Mouse (Mus musculus) natural killer cell, adult 2 months (primary cell): ENCODE measurements at regions not wholly inside any gene's neighbourhood (a gene's known extent, or its start where the extent isn't known, plus 50 kb on each side); places are given as distances from the start of the nearest gene placed in this dataset.

ENCODE experiments used
- DNase-seq, 2 experiments: peaks; one replicate each; pipeline ENCODE4 v3.0.0; 2022; ENCODE audit warnings: low spot score in 2 of 2

DNA sequence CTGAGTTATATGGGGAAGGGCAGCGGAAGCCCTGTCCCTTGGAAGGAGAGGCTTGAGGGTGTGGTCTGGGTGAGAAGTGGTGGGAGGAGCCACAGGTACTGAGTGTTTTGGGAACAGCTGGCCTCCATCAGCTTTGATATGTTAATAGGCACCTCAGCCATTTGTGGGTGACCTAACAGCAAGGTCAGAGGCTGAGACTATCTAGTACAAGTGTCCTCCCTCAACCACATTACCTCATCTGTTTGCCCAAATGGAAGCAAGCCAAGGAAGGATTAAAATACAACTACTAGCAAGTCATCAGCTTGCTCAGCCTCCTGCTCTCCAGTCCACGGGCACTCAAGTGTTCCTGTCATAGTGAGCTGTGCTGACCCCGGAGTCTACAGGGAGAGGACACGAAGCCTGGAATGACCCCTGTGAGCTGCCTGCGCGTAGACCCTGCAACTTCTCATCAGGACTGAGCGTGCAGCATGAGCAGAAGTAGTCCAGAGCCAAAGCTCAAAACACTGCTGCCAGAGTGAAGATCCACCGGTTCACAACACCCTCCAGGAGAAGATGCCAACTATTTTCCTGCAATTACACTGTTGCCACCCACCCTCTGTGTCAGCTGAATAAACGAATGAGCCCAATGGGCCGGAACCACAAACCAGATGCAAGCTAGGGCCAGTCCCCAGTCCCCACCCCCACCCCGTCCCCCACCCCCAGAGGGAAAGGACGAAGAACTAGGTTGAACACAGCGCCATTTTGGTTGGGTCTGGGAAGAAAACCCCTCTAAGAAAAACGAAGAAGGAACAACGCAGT, 239.6 kb downstream of the Qk start:
- DNase-seq: no peak

- DNase-seq: no peak
Measured at GRCm38 (mm10) chr17:10078536-10079319, 240.9 kb downstream of the Qk start.

- DNase-seq: no peak
Measured at GRCm38 (mm10) chr17:10073301-10073700, 246.4 kb downstream of the Qk start.

DNA sequence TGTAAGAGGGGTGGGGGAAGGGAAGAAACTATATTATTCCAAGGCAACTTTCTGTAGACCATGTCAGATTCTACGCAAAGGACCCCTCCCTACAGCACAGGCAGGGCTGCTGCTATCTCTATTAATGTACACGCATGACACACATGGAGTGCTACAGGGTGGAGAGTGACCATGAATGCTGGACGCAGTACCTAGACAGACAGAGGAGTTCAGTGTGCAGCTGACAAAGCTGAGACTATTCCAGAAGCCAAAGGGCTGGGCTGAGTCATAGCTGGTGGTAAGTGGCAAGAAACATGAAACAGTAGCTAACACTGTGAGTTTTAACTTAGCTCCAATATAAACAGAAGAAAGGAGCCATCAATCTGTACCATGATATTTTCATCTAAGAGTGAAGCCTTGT, 250.4 kb downstream of the Qk start:
- DNase-seq: no peak

- no peak for DNase-seq
Measured at GRCm38 (mm10) chr17:10065131-10065530, 254.5 kb downstream of the Qk start.

GRCm38 (mm10) chr17:10062546-10063100, 257.0 kb downstream of the Qk start:
- no peak for DNase-seq

GRCm38 (mm10) chr17:10057736-10058135, 261.9 kb downstream of the Qk start:
- DNase-seq: no peak

- DNase-seq: no peak
Measured at GRCm38 (mm10) chr17:10056096-10056495, 263.6 kb downstream of the Qk start.

GRCm38 (mm10) chr17:10054375-10054774, 265.3 kb downstream of the Qk start:
- DNase-seq: no peak

DNA sequence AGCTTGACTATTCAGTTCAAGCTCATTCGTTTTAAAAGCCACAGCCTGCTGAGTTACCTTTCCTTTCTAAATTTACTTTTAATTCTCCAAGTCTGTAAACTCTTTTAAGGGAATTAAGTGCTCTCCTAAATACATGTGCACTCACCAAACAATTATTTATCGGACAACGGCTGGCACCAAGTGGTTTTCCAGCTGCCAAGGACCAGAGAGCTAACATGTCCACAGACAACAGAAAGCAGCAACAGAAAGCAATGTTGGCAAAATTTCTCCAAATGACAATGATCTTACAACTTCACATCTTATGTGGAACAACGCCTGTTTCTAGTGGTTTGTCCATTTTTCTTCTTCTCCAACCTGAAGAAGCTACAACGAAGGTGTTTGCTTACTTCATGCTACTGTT, 275.3 kb downstream of the Qk start:
- DNase-seq: no peak

GRCm38 (mm10) chr17:10042042-10042652, 277.5 kb downstream of the Qk start:
- no peak for DNase-seq

GRCm38 (mm10) chr17:10040951-10041359, 278.7 kb downstream of the Qk start:
- DNase-seq: no peak

GRCm38 (mm10) chr17:10040375-10040774, 279.3 kb downstream of the Qk start:
- DNase-seq: no peak

DNA sequence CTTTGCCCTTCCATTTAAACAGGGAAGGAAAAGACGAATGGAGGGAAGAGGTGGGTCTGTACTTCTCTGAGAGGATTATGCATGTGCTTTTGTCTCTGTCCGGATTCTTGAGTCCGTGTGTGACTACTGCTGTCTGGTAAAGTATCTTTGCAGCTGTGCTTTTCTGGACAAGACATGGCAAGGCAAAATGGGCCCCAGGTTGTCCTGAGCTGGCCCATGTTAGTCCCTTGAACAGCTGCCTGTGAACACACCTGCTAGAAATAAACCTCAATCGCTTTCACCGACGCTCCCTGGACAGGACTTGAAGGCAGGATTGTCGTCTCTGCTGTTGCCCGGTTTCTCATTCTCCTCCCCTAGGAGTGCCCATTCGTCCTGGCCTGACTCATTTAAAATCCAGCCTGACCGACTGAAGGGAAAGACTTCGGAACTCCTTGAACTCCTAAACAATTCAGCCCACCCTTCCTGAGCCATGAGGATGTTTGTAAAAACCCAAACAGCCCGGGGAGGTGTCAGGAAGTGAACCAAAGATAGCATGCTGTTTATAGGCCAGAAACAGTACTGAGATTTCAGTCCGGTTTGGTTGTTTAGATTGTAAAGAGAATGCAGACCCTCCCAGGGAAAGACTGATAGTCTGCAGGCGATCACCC, 281.7 kb downstream of the Qk start:
- no peak for DNase-seq

DNA sequence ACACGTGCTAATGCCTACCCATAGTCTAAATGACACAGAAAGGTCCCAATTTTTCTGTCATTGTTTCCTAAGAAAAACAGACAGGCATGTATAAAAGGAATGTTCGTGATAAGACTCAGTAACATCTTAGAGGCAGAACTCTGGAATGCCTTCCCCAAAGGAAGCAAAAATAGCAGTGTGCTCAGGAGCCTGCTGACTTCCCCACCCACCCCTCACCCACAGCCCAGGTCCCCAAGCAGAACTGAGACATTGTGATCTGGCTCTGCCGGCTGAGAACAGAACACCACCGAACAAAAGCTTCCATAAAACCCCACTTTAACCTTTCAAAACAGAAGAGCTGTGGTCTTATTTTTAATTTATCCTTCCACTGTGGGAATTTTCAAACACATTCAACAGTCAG, 286.1 kb downstream of the Qk start:
- no peak for DNase-seq

GRCm38 (mm10) chr17:10031033-10031432, 288.6 kb downstream of the Qk start:
- DNase-seq: no peak

DNA sequence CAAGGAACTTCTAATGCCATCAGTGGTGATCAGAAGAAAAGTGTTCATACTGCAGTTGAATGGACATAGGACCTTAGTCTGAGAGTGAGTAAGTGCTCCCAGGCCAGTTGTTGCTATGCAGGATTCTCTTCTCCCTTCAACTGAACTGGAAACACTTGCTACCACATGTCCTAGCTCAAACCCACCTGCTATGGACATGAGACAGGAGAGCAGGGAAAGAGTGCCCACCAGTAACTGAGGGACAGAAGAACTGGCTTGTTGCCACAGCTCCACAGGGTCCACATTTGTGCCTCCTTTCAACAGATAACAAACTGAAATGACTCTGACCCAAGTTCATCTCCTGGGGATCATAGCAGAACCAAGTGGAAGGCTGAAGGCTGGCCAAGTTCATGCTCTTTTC, 292.9 kb downstream of the Qk start:
- DNase-seq: no peak

DNA sequence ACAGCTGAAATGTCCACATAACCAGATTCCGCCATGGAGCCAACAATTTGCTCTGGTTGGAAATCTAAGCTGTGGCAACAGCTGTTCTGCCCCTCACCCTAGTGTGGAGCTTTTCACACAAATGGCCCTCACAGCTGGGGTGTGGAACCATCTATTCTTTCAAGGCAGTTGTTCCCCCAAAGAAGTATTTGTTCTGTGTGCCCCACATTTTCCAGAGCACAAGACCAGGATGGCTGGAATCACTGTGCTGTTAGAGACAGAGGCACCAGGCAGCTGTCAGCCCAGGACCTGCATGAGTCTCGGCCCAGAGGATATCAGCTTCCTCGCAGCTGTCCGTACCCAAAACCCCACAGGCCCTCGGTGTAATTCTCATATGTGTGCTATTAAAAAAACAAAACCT, 294.4 kb downstream of the Qk start:
- no peak for DNase-seq

GRCm38 (mm10) chr17:10024323-10024722, 295.3 kb downstream of the Qk start:
- no peak for DNase-seq

GRCm38 (mm10) chr17:10012161-10012560, 307.5 kb downstream of the Qk start:
- no peak for DNase-seq

DNA sequence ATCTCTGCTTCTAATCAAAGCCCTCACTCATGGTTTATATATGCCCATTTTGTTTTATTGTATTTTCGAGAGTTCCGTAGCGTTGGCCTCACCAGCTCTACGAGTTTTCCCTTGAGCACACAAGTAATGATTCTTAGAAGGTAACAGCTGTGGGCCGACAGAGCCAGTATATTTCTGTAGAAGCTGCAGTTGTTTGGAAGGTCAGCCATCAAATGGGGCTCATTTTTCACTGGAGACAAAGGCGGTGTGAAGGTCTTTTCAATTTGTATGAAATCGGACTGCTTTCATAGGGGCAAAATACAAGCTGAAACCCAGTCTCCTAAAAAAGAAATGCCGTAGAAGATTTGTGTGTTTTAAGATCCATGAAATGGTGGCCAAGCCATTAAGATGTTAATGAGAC, 307.9 kb downstream of the Qk start:
- DNase-seq: no peak

- no peak for DNase-seq
Measured at GRCm38 (mm10) chr17:10001071-10001591, 318.5 kb downstream of the Qk start.
